Mouse (Mus musculus) bone marrow macrophage, adult 2 months (primary cell): Measurements from ENCODE around the gene Tuft1. TPM values are rescaled to one million over a fixed set of nuclear protein-coding genes. Genes with fewer than 3 reads are reported as not detected.

Source experiments
- H3K27ac ChIP-seq: 2 replicates; pipeline ENCODE4 v1.5.1; 2012; ENCODE audit warnings: low read depth, low read length; ENCODE audit not compliant: insufficient read depth
- H3K4me1 ChIP-seq: 2 replicates; pipeline ENCODE4 v1.6.1; 2012; ENCODE audit warnings: low read length; ENCODE audit not compliant: control insufficient read depth, insufficient read depth
- H3K4me3 ChIP-seq: 2 replicates; pipeline ENCODE4 v1.5.1; 2012; ENCODE audit warnings: mild to moderate bottlenecking, low read length, moderate library complexity; ENCODE audit not compliant: insufficient read depth
- CTCF ChIP-seq: IDR thresholded peaks from 2 replicates; pipeline ENCODE4 v1.5.1; 2012; ENCODE audit warnings: low read depth, mild to moderate bottlenecking, low read length, moderate library complexity
- POLR2A ChIP-seq: IDR thresholded peaks from 2 replicates; pipeline ENCODE4 v1.6.1; 2012; ENCODE audit warnings: mild to moderate bottlenecking, low read depth, low read length, borderline replicate concordance
- polyA plus RNA-seq: library from polyadenylated mRNA; stranded (reverse); fragments of >200 nt; gene quantifications from 2 replicates; pipeline ENCODE4 v1.2.4, GENCODE M21; 2012; ENCODE audit not compliant: missing spikeins, insufficient read depth, insufficient read length

Tuft1 gene
- polyA plus RNA-seq, 1 experiment: 6.2 TPM

DNA sequence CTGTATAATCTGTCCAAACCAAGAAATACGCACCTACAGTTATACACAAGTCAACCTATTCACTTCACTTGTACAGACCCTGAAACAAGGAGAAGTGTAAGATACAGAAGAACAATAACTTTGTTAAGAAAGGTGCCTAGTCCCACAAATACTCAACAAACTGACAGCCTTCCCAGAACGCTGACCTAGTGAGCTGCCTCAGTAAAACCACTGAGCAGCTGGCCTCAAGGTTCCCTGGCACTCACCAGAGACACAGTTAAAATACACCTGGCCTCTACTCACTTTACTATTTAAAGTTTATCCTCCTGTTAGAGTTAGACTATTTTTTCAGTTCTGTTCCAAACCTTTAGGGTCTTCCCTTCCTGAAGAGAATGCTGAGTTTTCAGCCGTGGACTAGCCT lies 95.5 kb downstream of the Tuft1 start:
- peaks cover 13% of the 10 kb centered on the region for H3K4me1 ChIP-seq
- TF ChIP-seq POLR2A (no peak), CTCF (no peak)
- H3K4me3 ChIP-seq: no peak overlapping the region
- H3K27ac ChIP-seq: no peak overlapping the region

Other genes starting within 250 kb of the Tuft1 start
- 15.7 and 17.7 TPM in 2 replicates for gene Tdrkh, start 245.6 kb downstream of the Tuft1 start, polyA plus RNA-seq
- gene Mrpl9, start 215.6 kb downstream of the Tuft1 start, polyA plus RNA-seq: 33.4 and 34.0 TPM in 2 replicates
- 2.1 TPM in 1 of 2 replicates, not detected in the other for gene Oaz3, start 215.0 kb downstream of the Tuft1 start, polyA plus RNA-seq
- gene Celf3, start 180.6 kb downstream of the Tuft1 start, polyA plus RNA-seq: 0.59 TPM in 1 of 2 replicates, not detected in the other
- 9.0 and 9.5 TPM in 2 replicates for gene Riiad1, start 178.5 kb downstream of the Tuft1 start, polyA plus RNA-seq
- gene Snx27, start 76.2 kb downstream of the Tuft1 start, polyA plus RNA-seq: 52.4 and 56.8 TPM in 2 replicates
- not detected in 2 replicates for gene Gm10972, start 15.8 kb downstream of the Tuft1 start, polyA plus RNA-seq
- gene Selenbp2, start 34.7 kb upstream of the Tuft1 start, polyA plus RNA-seq: not detected in 2 replicates
- 0.19 TPM in 1 of 2 replicates, not detected in the other for gene Cgn, start 127.6 kb upstream of the Tuft1 start, polyA plus RNA-seq
- gene Pogz, start 178.7 kb upstream of the Tuft1 start, polyA plus RNA-seq: 20.7 and 28.6 TPM in 2 replicates
- 281 and 392 TPM in 2 replicates for gene Psmb4, start 228.1 kb upstream of the Tuft1 start, polyA plus RNA-seq